Mouse (Mus musculus) embryo, embryonic 10.5 days (tissue): ENCODE data around the gene Srl.
"Not testable (repeated sequence)": the region's sequence is repeated elsewhere in the genome, so short reads cannot be mapped to it uniquely, and the experiment has no call there.

ENCODE experiments used
- DNase-seq: peaks from one replicate; pipeline ENCODE4 v3.0.0-alpha.2; 2015; ENCODE audit warnings: low spot score

Gene Srl

DNA sequence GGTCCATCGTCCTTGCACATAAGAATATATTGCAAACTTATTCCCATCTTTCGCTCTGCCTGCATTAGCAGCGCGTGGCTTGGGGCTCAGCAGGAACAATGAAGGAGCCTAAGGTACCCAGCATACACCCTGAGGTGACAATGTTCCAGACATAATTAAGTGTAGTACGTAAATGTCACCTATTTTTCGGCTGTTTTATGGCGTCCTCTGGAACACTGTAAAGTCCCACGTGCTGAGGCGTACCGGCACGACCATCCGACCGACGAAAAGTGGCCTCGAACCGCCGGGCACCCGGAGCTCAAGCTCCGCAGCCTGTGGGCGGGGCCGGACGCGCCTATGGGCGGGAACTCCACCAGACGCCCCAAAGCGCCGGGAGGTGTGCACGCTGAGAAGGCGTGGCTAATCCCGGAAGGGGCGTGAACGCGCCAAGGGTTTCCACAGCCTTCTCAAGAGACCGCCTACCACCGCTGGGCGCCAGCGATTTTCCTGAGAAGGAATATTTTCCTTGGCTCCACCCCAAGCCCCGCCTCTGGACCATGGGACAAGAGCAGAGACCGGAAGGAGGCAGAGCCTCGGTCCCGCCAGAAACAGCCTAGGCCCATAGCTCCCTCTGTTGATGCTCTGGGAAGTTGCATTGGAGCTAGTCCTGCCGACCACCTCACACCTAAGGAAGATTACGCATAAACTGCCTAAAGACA lies at the start of gene Srl:
Gene Srl (minus strand): TSS at position 316 of the 698 bp plus-strand sequence.
- DNase-seq: peak; percentile 100

DNA sequence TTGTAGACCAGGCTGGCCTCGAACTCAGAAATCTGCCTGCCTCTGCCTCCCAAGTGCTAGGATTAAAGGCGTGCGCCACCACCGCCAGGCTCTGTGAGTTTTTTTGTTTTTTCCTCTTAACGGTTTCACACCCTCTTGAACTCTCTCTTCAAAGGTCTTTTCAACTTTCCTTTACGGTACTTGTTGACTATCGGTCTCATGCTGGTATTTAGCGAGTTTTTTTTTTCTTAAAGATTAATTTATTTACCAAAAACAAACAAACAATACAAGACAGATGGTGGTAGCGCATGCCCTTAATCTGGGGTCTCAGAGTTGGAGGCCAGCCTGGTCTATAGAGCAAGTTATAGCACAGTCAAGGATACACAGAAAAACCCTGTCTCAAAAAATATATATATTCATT lies 48.6 kb upstream of the Srl start:
- peak; percentile 45 for DNase-seq

DNA sequence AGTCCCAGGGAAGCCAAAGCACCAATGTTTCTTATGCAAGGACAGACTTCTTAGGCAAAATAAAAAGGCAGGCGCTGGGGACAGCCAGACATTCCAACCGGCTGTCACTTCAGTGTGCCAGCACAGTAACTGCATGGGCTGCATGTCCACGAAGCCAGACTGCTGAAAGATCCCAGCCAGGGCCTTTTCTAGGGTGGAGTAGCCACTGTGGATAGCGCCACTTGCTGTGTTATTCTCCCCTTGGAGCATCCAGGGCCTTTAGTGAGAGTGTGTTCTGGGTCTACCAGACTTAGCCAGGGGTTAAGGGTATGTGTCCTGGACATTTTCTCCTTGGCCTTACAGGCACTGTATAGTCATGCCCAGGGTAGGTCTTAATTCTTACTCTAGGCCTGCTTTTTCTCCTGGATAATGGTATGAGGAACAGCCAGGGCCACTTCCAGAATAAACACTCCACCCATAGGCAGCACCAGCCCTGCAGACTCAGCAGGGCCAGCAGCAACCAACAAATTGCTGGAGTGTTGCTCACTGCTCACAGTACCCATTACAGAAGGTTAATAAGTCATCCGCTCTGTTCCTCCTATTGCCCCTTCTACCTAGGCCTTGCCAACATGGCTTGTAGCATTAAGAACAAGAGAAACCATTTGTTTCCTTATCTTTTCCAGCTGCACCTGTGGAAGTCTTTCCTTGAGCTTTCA lies 46.0 kb upstream of the Srl start:
- no peak for DNase-seq

DNA sequence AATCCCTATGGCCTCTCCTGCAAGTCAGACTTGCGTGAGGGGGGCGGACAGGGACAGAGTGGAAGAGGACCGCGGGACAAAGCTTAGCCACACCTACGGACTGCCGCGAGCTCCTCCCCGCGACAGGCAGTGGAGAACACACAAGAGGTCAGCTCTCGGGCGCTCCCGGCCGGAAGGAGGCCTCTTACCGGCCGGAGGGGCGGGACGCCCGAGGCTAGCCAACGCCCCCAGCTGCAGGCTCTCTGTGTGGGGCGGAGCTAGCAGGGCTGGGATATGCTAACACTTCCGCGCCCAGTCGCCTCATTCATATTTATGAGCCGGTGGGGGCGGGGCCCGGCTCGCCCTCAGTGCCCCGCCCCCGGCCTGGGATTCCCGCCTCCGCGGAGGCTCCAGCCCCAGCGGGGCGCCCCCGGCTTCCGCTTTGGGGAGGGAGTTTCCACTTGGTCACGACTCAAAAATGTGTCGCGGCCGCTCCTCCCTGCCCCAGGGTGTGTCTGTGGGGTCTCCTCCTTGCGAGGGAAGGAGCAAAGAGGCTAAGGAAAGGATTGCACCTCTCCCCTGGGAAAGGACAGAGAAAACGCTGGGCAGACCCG lies 45.0 kb upstream of the Srl start:
- peak; percentile 99 for DNase-seq

DNA sequence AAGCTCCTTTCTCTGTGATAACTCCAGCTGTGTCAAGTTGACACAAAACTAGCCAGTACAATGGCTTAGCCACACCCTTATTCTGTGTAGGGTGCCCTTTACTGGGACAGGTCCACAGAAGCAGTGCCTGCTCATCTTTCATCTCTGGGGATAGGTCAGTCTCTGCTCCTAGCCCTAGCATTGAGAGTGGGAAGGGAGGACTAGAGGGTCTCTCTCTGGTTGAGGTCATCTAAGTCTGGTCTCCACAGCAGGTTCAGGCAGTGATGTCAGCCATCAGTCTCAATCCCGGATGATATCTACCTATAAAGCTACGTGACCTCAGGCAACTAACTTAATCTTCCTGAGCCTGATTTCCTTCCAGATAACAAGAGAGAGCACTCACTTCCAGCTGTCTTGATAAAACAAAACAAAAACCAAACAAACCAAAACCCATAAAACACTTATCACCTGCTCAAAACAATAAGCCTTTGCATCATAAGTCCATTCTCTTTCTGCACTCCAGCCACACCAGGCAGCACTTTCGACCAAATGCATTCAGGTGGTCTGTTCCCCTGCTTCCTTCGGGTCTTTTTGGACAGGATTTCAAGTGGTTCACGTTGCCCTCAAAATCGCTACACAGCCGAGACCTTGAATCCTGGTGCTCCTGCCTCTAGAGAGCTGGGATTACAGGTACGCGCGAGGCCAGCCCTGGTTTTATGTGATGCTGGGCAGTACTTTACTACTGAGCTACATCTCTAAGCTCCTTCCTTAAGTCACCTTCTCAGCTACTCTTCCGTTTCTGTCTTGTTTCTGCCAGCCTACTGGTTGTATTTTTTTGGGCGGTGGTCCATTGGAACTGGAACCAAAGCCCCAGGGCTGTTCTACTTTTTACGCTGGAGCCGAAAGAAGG lies 44.3 kb upstream of the Srl start:
- no peak for DNase-seq

DNA sequence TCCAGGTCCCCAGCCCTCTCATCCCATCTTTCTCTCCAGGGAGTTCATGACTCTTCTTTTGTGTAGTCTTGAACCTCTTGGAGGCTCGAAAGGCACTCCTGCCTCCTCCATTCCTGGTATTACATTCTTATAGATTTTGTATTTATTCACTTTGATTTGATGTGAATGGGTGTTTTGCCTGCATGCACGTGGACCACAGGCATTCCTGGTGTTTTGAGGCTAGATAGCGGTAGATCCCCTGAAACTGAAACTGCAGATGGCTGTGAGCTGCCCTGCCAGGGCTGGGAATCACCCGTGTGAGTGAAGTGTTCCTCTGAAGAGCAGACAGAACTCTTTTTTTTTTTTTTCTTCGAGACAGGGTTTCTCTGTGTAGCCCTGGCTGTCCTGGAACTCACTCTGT lies 42.8 kb upstream of the Srl start:
- no peak for DNase-seq

DNA sequence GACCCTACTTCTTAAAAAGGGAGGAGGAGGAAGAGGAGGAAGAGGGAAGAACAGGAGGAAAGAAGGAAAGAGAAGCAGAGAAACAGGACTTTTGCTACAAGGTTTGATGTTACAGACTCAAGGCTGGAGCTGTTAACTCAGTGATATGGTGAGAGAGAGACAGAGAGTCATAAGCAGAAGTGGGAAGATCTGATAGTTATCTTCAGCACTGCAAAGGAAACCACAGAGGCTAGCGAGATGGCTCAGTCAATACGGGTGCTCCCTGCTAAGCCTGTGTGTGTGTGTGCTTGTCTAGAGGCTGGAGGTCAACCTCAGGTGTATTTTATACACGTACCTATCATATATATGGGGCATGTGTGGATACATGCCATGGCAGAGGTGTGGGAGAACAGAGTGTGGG lies 42.2 kb upstream of the Srl start:
- no peak for DNase-seq

DNA sequence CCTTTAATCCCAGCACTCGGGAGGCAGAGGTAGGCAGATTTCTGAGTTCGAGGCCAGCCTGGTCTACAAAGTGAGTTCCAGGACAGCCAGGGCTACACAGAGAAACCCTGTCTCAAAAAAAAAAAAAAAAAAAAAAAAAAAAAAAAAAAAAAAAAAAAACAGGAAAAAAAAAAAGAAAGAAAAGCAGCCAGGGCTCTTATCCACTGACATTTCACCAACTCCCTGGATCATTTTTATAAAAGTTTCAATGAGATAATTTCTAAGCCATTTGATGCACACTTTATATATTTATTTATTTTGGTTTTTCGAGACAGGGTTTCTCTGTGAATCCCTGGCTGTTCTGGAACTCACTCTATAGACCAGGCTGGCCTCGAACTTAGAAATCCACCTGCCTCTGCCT lies 39.6 kb upstream of the Srl start:
- not testable (repeated sequence) for DNase-seq

- DNase-seq: no peak
Measured at GRCm38 (mm10) chr16:4578630-4579029, 37.0 kb upstream of the Srl start.

DNA sequence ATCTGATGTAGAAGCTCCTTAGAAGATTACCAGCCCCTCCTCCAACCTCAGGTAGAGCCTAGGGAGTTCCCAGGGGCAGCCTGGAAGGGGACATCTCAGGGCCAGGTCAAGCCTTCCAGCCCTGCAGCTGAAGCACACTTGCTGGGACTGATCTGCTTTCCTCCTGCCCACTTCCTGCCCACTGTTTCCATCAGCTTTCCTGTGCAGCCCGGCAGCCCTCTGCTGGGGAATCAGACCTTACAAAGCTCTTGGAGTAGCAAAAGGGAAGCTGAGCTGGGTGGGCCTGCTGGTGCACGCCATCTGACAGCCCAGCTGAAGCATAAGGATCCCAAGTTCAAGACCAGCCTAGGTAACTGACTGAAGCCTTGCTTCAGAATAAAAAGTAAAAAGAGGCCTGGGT lies 35.3 kb upstream of the Srl start:
- DNase-seq: no peak

DNA sequence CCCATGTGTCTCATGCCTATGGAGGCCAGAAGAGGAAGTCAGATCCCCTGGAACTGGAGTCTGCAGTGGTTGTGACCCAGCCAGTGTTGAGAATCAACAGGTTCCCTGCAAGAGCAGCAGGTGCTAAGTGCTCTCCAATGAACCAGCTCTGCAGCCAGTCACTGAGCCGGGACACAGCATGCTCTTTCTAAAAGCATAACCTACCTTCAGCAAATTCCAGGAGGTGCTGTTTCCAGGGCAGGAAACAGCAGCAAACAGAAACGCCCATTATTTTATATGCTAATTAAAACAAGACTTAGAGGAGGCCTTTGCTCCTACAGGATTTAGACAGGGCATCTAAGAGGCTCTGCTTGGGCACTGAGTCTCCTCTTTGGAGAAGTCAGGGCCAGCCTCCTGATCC lies 34.4 kb upstream of the Srl start:
- no peak for DNase-seq

DNA sequence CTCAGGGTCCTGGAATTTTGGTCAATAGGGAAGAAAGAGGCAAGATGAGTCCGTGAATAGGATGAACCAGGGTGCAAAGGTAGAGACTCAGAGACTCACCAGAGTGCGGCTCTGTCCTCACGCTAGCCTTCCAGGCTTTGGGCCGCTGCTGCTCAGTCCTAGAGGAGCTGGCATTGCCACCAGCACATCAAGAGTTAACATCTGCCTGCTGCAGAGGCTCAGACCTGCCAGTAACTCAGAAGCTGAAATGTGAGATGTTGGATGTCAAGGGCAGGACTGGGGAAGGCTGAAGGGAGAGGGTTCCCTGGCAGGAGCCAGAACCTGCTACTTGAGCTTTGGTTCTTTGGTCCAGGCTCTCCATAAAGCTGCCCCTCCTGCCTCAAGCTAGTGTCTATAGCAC lies 29.1 kb upstream of the Srl start:
- DNase-seq: peak; percentile 33

- peak; percentile 96 for DNase-seq
Measured at GRCm38 (mm10) chr16:4567912-4568311, 26.3 kb upstream of the Srl start.

GRCm38 (mm10) chr16:4560145-4560952 lies 18.7 kb upstream of the Srl start:
- peak; percentile 66 for DNase-seq

GRCm38 (mm10) chr16:4559715-4560144 lies 18.1 kb upstream of the Srl start, which contains the start of gene Tfap4:
Tfap4 (minus strand) TSS chr16:4559854.
- DNase-seq: peak; percentile 94

GRCm38 (mm10) chr16:4558980-4559631 lies 17.5 kb upstream of the Srl start:
- DNase-seq: peak; percentile 73

DNA sequence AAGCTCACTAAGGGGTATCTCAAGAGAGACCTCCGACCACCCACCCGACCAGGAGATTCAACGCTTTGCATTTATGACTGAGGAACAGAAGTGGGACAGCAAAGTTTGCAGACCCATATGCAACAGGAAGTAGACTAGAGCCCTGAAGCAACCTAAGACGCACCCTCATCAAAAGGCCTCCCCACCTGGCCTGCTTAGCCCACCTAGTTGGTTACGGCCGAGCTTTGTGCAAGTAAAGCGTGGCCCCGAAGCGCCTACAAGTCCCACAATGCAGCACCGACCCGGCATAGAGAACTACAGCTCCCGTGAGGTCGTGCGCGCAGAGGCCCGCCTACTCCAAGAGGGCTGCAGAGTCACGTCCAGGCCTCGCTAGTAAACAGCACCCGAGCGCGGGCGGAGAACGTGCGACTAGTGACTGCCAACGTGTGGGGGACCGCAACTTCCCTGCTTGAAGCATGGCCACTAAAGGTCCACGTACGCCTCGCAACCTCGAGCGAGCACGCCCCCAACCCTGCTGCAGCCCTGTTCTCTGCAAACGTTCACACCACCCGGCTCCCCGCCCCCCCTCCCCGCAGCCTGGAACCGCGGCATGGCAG lies 16.9 kb upstream of the Srl start:
- DNase-seq: peak; percentile 95

DNA sequence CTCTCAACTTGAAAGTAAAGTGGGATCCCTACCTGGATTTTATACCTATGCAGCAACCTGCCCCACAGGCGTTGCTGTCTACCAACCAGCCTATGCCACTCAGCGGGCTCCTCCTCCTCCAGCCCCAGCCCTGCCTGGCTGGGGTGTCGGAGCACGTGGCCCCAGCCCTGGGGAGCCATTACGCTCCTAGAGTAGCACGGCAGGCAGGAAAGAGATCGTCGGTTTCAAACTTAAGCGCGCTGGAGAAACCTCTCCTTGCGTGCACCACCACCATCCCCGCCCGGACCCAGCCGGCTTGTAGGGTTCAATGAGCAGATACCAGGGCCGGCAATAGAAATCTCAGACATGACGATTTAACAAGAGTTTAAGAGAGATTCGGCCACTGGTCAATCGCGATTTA lies 16.3 kb upstream of the Srl start:
- peak; percentile 65 for DNase-seq

- no peak for DNase-seq
Measured at GRCm38 (mm10) chr16:4557085-4557484, 15.5 kb upstream of the Srl start.

DNA sequence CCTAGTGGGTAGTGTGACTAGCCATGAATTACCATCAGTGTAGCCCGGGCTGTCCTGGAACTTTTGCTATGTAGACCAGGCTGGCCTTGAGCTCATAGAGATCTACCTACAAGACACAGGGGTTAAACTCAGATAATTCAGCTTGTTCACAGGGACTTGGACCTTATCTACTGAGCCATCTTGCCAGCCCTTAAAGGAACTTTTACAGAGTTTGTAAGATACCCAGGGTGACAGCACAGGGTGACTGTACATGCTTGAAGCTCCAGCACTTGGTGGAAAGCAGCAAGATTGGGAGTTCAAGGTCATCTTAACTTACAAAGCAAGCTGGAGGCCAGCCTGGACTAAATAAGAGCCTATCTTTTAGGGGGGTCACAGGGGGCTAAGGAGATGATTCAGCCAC lies 13.9 kb upstream of the Srl start:
- DNase-seq: no peak
